Mouse (Mus musculus): ENCODE data around the gene Ppp2r5a. TPM values are rescaled to one million over a fixed set of nuclear protein-coding genes. Genes with fewer than 3 reads are reported as not detected.

The Ppp2r5a gene
- polyA plus RNA-seq, 1 experiment, result 263 TPM

DNA sequence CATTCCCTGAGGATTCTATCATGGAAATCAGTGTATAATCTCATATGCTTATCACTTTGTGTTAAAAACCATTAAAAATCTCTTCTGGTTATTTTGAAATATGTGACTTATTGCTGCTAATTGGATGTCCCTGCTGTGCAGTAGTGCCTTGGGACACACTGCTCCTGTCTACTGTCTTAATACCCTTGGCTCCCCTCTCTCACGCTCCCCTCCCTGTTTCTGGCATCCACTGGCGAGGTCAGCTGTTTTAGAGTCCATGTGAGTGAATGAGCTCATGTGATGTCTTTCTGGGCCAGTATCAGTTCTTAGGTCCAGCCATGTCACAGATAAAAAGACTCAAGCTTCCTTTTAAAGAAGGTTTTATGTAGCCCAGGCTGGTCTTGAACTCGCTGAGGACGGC lies 72.7 kb downstream of the Ppp2r5a start:
- 94% methylated on average over 4 of the region's 4 CpGs for WGBS

DNA sequence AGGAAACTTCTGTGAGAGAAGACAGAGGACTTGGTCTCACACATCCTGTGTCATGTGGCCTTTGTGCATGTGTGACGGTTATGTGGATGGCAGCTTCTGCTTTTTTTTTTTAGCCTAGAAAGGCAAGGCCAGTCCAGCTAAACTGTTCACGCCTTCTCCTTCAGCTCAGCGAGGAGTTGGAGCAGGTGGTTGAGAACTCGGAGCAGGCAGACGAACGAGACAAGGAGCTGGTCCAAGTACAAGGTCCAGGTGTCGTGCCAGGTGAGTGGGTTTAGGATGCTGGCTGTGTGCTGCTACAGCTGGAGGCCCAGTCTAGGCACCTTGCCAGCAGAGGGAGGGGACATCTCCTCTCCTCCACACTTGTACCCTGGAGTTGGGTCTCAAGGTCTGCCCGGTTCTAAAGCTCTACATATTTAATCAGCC lies 75.0 kb downstream of the Ppp2r5a start:
- 76% methylated on average over 8 of the region's 8 CpGs for whole genome bisulfite sequencing

More for the DNA sequence above, 72.7 kb downstream of the Ppp2r5a start:
- Histone ChIP-seq H3K27ac (ENCODE audit: insufficient read depth, low read depth, low read length) (no peak overlapping the region), H3K4me3 (ENCODE audit: insufficient read depth, low read depth, low read length) (no peak overlapping the region), H3K4me1 (ENCODE audit: control insufficient read depth, insufficient read depth, low read length) (peaks cover 10% of the 10 kb centered on the region)
- TF ChIP-seq CTCF (IDR thresholded peaks at IDR 0.05; ENCODE audit: insufficient read depth, low read depth, low read length), result no peak
- no peak for TF ChIP-seq POLR2A (IDR thresholded peaks at IDR 0.05; ENCODE audit: insufficient read depth, low read depth, low read length)

DNA sequence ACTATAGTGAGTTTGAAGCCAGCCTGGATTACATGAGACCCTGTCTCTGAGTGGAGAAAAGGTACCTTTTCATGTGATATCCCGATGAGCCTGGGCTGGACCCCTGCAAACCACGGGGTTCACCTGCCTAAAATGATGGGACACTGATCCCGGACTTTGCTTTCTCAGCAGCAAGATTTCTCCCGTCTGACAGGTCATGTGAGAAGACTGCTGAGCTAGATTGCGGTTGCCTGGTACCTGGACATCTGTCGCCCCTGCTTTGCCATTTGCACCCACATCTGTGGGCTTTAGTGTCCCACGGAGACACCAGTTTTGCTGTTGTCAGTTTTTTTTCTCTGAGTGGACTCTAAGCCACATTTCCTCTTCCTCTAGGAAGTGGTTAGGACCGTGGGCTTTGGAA lies 75.8 kb downstream of the Ppp2r5a start:
- Histone ChIP-seq H3K4me1 (ENCODE audit: control insufficient read depth, insufficient read depth, low read length) (peaks cover 10% of the 10 kb centered on the region), H3K27ac (ENCODE audit: insufficient read depth, low read depth, low read length) (no peak overlapping the region), H3K4me3 (ENCODE audit: insufficient read depth, low read depth, low read length) (no peak overlapping the region)
- TF ChIP-seq CTCF (IDR thresholded peaks at IDR 0.05; ENCODE audit: insufficient read depth, low read depth, low read length) (no peak), POLR2A (IDR thresholded peaks at IDR 0.05; ENCODE audit: insufficient read depth, low read depth, low read length) (no peak)
- whole genome bisulfite sequencing, result 88% methylated on average over 8 of the region's 8 CpGs

More for the DNA sequence above, 75.0 kb downstream of the Ppp2r5a start:
- TF ChIP-seq CTCF (IDR thresholded peaks at IDR 0.05; ENCODE audit: insufficient read depth, low read depth, low read length) (no peak), POLR2A (IDR thresholded peaks at IDR 0.05; ENCODE audit: insufficient read depth, low read depth, low read length) (no peak)
- peaks cover 10% of the 10 kb centered on the region for H3K4me1 ChIP-seq (ENCODE audit: control insufficient read depth, insufficient read depth, low read length)
- no peak overlapping the region for H3K27ac ChIP-seq (ENCODE audit: insufficient read depth, low read depth, low read length)
- H3K4me3 ChIP-seq (ENCODE audit: insufficient read depth, low read depth, low read length), result no peak overlapping the region

DNA sequence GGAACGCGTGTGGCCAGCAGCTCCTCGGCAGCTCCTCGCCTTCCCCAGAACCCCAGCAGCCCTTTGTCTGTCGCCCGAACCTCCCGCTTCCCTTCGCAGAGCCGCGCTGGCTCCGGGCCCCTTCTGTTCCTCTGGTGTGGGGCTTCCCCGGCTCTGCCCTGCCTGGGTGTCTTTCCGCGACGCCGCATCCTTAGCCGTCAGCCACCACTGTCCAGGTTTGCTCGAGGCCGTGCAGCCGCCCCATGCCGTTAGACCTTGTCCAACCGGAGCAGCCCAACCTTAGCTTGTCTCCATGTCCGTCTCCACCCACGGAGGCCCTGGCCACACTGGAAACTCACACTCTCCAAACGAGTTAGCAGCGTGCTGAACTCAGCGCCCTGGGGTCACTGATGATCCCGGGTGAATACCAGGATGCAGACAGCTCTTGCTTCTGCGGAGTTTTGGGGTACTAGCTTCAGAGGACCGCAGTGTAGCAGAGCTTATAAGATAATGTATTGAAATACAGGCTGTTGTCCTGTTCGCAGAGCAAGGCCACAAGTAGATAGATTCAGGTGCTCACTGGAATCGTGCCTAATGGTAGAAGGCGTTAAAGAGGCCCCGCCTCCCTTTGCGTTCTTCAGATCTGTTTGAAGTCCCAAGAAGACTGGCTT lies 76.7 kb downstream of the Ppp2r5a start:
- WGBS, result under 1% methylated on average over 35 of the region's 35 CpGs
- TF ChIP-seq CTCF (IDR thresholded peaks at IDR 0.05; ENCODE audit: insufficient read depth, low read depth, low read length) (no peak), POLR2A (IDR thresholded peaks at IDR 0.05; ENCODE audit: insufficient read depth, low read depth, low read length) (no peak)

DNA sequence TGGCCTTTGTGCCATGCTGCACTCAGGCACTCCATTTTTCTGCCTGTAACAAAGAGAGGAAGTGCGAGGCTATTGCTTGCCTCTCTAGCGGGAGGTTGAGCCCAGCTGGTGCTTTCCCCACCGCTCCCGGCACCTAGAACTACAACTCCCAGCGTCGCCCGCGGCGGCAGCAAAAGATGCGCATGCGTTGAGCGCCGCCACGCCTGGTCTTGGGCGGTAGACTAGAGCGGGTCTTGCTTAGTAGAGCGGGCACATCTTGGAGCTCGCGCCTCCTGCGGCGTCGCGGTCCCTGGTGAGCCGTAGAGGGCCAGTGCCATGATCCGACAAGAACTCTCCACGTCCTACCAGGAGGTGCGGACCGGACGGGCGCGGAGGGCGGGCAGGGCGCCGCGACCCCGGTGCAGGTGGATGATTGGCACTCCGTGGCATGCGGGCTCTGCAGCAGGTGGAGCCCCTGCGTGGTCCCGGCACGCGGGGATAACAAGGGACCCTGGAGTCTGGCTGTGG lies 77.3 kb downstream of the Ppp2r5a start, which contains the start of gene Tmem206:
Tmem206 (plus strand) TSS at position 187 of the 507 bp plus-strand sequence.
- under 1% methylated on average over 42 of the region's 42 CpGs for WGBS
- Histone ChIP-seq H3K27ac (ENCODE audit: insufficient read depth, low read depth, low read length) (no peak within 1 kb of the TSS), H3K4me3 (ENCODE audit: insufficient read depth, low read depth, low read length) (peak within 1 kb of the TSS; percentile 88), H3K4me1 (ENCODE audit: control insufficient read depth, insufficient read depth, low read length) (peaks cover 10% of the 10 kb centered on the region)
- TF ChIP-seq POLR2A (IDR thresholded peaks at IDR 0.05; ENCODE audit: insufficient read depth, low read depth, low read length), result peak; percentile 93
- no peak for TF ChIP-seq CTCF (IDR thresholded peaks at IDR 0.05; ENCODE audit: insufficient read depth, low read depth, low read length)

More for the DNA sequence above, 76.7 kb downstream of the Ppp2r5a start:
- H3K27ac ChIP-seq (ENCODE audit: insufficient read depth, low read depth, low read length), result no peak overlapping the region
- peaks cover 10% of the 10 kb centered on the region for H3K4me1 ChIP-seq (ENCODE audit: control insufficient read depth, insufficient read depth, low read length)
- H3K4me3 ChIP-seq (ENCODE audit: insufficient read depth, low read depth, low read length), result peak overlapping the region; percentile 88

DNA sequence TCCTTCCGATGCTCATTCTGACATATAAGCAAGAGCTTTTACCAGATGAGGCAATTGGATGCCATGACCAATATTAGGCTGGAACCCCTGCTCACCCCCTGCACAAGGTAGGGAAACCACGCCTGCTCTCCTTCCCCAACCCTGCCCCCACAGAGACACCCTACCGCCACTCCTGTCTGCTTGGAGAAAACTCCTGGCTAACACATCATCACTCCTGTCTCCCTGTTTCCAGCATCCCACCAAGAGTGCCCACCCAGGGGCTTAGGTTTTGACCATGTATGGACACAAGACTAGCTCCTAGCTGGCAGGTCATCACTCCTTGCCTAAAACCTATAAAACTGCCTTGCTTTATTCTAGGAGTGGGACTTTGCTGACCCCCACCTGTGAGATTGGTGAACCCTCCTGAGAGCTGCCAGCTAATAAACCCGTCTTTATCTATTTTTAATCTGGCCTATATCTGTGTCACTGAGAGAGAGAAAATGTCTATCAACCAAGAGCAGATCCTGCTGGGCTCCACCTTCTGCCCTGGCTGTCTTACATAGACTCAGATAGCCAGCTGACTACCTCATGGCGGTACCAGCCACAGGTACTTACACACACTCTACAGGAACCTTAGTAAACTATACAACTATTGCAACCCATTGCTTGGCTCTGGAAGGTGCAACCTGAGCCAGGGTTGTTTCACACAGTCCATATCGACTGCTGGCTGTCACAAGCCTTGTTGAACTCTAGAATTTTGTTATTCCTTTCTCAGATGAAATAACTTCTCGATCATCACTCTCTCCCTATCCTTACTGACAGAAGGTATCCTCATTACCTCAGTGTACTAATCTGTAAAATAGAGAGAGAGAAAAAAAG lies 78.1 kb downstream of the Ppp2r5a start:
- H3K4me1 ChIP-seq (ENCODE audit: control insufficient read depth, insufficient read depth, low read length), result peaks cover 10% of the 10 kb centered on the region
- WGBS, result 90% methylated on average over 7 of the region's 7 CpGs
- H3K27ac ChIP-seq (ENCODE audit: insufficient read depth, low read depth, low read length), result no peak overlapping the region
- TF ChIP-seq CTCF (IDR thresholded peaks at IDR 0.05; ENCODE audit: insufficient read depth, low read depth, low read length), result no peak
- no peak for TF ChIP-seq POLR2A (IDR thresholded peaks at IDR 0.05; ENCODE audit: insufficient read depth, low read depth, low read length)
- no peak overlapping the region for H3K4me3 ChIP-seq (ENCODE audit: insufficient read depth, low read depth, low read length)

DNA sequence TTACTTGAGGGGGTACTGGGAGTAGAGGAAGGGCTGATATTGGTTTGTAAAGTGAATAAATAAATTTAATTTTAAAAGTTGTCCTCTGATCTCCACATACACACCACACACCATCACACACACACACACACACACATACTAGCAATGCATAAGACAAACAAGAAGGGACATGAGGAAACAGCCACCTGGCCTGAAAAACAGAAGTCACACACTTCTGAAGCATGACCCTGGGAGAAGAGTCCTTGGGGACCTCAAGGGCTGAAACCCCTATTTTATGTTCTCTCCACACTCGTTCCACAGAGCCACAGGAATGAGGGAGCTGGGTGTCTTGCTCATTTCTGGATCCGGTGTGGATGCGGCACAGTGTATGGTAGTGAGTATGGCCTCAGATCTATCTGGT lies 79.7 kb downstream of the Ppp2r5a start:
- Histone ChIP-seq H3K4me1 (ENCODE audit: control insufficient read depth, insufficient read depth, low read length) (peaks cover 10% of the 10 kb centered on the region), H3K27ac (ENCODE audit: insufficient read depth, low read depth, low read length) (no peak overlapping the region), H3K4me3 (ENCODE audit: insufficient read depth, low read depth, low read length) (no peak overlapping the region)
- no peak for TF ChIP-seq POLR2A (IDR thresholded peaks at IDR 0.05; ENCODE audit: insufficient read depth, low read depth, low read length)
- 95% methylated on average over 3 of the region's 3 CpGs for WGBS

DNA sequence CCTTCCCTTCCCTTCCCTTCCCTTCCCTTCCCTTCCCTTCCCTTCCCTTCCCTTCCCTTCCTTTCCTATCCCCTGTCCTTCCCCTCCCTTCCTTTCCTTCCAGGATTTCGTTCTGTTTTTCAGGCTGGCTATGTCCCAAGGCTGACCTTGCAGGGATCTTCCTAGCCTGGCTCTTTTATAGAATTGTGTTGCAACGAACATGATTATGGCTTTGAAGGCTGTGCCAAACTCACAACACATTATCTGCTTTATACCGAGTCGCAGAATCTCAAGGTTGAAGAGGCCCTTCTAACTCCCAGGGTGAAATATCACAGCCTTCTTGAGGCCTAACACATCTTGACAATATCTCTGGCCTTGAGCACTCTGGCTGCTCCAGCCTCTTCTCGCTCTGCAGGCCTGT lies 84.4 kb downstream of the Ppp2r5a start:
- Histone ChIP-seq H3K4me1 (ENCODE audit: control insufficient read depth, insufficient read depth, low read length) (peaks cover 5% of the 10 kb centered on the region; the same call in 1 of the 2 replicates), H3K4me3 (ENCODE audit: insufficient read depth, low read depth, low read length) (no peak overlapping the region), H3K27ac (ENCODE audit: insufficient read depth, low read depth, low read length) (no peak overlapping the region)
- TF ChIP-seq POLR2A (IDR thresholded peaks at IDR 0.05; ENCODE audit: insufficient read depth, low read depth, low read length), result no peak
- TF ChIP-seq CTCF (IDR thresholded peaks at IDR 0.05; ENCODE audit: insufficient read depth, low read depth, low read length), result no peak
- 71% methylated on average over 5 of the region's 5 CpGs for WGBS
